Mouse (Mus musculus): ENCODE measurements around the gene Plxdc2.

Gene Plxdc2

DNA sequence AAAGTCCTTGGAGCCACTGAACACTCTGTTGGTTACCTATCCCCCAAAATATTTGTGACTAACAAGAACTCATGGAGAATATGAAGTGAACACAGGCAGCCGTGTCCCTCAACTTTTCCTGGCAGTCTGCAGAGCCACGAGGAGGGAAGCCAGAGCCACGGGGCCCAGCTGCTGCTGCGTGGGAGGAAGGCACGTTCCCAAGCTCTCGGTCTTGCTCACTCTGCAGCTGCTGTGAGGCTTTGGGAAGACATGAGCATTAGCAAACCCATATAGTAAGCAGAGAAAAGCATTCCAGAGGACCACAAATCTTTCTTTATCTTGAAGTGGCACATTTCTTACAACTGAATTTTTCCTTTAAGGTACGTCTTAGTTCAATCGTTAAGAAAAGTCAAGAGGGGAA lies 382.1 kb downstream of the Plxdc2 start:
- no peak for TF ChIP-seq GATA4 (IDR thresholded peaks at IDR 0.05; ENCODE audit: insufficient replicate concordance, low read length)

DNA sequence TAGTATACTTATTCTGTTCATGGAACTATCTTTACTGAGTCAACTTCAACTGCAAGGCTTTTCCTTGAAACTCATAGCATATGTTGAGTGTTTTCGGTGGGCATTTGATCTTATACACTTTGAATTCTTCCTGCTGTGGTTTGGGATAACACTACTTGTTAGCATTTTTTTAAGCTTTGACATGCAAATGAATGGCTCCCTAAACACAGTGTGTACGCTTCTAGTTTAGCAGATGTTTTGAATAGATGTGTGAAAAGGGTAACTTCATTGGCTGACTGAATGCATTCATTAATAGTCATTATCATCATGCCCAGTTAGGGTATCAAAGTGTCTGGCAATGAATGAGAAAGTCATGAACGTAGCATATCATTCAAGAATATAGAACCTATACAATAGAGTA lies 385.7 kb downstream of the Plxdc2 start:
- TF ChIP-seq GATA4 (IDR thresholded peaks at IDR 0.05; ENCODE audit: insufficient replicate concordance, low read length): no peak

DNA sequence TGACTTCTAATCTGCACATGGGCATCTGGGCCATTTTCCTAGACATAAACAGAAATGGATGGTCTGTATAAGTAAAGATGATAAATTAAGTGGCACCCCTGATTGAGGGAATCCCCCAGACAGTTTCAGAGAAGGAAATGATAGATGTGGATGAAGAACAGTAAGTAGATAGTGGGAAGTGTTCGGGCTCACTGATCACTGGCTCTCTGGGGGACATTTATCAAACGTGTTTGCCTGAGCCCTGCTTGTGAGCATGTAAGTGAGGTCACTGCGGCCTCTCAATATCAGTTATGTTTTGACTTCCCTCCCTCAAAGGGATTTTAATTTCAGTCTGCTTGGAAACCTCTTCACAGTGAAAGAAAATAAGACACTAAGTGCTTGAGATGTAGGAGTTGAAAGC lies 387.5 kb downstream of the Plxdc2 start:
- TF ChIP-seq GATA4 (IDR thresholded peaks at IDR 0.05; ENCODE audit: insufficient replicate concordance, low read length): no peak

DNA sequence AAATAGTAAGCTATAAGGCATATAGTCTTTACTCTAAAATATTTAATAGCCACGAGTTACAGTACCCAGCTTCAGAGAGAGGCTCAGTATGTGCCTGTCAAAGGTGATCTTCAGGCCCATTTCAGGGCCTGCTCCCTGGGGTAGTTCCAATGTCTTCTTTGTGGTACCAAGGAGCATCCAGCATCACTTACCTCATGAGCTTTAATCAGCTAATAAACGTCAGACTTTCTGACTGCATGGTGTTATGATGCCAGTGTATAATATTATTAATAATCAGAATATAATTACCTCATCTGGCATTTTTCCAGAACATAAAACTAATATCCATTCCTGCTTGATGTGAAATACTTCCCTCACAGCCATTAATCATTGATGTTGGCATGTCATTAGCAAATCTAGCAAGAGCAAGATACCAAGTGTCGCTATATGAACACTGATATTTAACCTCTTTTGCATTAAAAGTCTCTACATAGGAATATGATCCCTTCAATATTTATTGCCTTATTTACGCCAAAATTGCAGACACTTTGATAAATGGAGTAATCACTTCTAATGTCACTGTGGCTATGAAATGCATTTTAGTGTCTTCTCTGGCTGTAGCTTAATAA lies 393.3 kb downstream of the Plxdc2 start:
- TF ChIP-seq GATA4 (IDR thresholded peaks at IDR 0.05; ENCODE audit: insufficient replicate concordance, low read length): no peak

DNA sequence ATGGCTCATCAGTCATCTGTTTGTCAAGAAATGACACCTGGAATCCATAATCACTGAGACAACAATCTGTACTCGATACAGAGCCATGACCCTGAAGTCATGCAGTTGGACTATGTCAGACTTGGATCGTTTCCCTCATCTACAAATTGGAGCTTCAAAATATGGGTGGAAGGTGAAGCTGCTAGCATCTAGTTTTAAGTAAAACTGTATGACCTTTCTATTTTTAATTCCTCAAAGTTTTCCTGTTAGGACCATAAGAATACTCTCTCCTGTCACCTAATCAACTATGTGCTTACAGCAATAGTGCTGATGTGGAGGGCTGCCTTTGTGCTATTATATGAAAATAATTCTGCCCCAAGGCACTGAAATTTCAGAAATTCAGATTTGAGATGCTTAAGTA lies 401.1 kb downstream of the Plxdc2 start:
- TF ChIP-seq GATA4 (IDR thresholded peaks at IDR 0.05; ENCODE audit: insufficient replicate concordance, low read length): no peak

DNA sequence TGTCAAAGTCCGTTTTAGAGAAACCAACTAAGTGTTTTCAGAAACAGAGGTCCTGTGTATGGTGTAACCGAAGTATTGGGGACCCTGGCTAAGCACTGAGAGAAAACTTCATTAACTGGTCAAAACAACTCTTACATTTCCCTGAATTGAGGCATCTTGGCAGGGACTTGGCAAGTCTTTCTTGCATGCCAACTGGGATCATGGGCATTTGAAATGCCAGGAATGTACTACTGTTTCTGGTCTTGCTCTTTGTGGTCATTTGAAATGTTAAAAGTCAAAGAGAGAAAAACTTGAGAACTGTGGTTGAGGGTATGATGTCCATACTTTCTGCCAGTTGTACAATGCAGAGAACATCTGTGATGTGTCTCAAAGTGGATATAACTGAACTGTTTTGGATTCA lies 403.7 kb downstream of the Plxdc2 start:
- no peak for TF ChIP-seq GATA4 (IDR thresholded peaks at IDR 0.05; ENCODE audit: insufficient replicate concordance, low read length)

DNA sequence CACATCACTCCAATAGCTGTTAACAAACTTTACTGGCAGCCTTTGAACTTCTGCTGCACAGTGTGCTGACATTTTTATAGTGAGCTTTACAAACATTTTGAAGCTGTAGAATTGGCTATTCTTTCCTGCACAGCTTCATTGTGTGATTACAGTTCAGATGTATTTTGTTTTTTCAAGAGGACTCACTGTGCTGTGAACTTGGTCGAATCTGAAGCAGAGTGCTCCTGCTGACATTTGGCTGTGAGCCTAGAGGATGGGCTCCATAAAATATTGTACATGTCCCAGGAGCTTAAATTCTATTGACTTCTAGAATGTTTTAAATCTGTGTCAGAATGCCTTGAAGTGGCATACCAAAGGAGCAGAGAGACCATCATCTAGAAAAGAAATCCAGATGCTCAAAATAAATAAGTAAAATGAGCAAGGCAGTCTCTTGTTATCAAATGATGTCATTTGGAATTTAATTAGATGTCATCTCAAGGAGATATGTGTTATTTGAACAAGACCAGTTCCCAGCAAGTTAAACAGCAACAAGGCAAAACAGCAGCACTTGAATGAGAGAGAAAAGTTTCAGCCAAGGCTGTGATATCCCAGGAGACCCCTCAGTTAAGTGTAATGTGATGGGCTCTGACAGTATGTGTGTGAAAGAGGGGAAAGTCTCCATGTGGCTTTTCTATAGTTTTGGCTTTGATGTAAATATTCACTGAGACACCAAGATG lies 417.5 kb downstream of the Plxdc2 start:
- no peak for TF ChIP-seq GATA4 (IDR thresholded peaks at IDR 0.05; ENCODE audit: insufficient replicate concordance, low read length)

DNA sequence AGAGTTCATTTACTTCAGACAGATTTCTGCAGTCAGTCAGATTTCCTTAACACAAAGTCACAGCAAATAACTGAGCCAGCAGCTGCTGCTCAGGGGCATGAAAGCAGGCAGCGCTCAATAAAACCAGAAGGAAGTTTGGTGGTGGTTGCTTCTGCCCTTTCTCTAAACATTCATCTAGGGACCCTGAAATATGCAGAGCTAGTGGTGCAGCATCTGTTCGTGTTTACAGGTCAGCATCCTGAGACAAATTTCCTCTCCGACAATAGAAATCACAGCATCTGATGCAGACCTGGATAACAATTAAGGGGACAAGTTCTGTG lies 418.0 kb downstream of the Plxdc2 start:
- TF ChIP-seq GATA4 (IDR thresholded peaks at IDR 0.05; ENCODE audit: insufficient replicate concordance, low read length): no peak

DNA sequence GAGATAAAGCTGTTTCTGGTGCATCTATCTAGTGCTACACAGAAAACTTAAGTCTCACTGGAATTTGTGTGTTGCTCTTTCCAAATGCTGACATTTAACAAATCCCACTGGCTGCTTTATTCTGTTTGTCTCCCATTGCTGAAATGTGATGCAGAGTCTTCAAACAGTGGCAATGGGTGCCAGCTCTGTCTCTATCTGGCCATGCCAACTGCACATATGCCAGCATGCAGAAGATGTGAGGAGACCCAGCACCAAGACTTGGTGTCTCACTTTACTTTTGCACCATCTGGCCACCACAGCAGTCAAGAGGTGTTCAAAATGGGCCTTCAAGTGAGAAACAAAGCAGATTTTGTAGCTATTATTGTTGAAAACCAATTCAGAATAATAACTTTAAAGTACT lies 439.2 kb downstream of the Plxdc2 start:
- TF ChIP-seq GATA4 (IDR thresholded peaks at IDR 0.05; ENCODE audit: insufficient replicate concordance, low read length): no peak
